Mouse (Mus musculus) stomach, embryonic 15.5 days (tissue): ENCODE results near the gene Kif6. TPM values are rescaled to one million over a fixed set of nuclear protein-coding genes. Genes with fewer than 3 reads are reported as not detected.

Source experiments
- ATAC-seq: fragments of 200-750 bp; cut with Nextera tagmentation; 2 replicates; pipeline ENCODE4 v1.8.0; 2017; ENCODE audit warnings: low read depth, moderate number of reproducible peaks, moderate TSS enrichment; ENCODE audit not compliant: insufficient read depth, low FRiP score
- H3K27ac ChIP-seq: fragments of 300-500 bp; sonication (generic); 2 replicates; pipeline ENCODE4 v1.5.1; 2015; ENCODE audit warnings: mild to moderate bottlenecking, inconsistent platforms
- H3K27me3 ChIP-seq: fragments of 300-500 bp; sonication (generic); replicated peaks from 2 replicates; pipeline ENCODE4 v1.6.1; 2015; ENCODE audit warnings: inconsistent platforms
- H3K36me3 ChIP-seq: fragments of 300-500 bp; sonication (generic); 2 replicates; pipeline ENCODE4 v1.6.1; 2015; ENCODE audit warnings: inconsistent platforms
- H3K4me1 ChIP-seq: fragments of 300-500 bp; sonication (generic); 2 replicates; pipeline ENCODE4 v1.6.1; 2015; ENCODE audit warnings: inconsistent platforms
- H3K4me2 ChIP-seq: fragments of 300-500 bp; sonication (generic); 2 replicates; pipeline ENCODE4 v1.6.1; 2015; ENCODE audit warnings: mild to moderate bottlenecking, inconsistent platforms
- H3K4me3 ChIP-seq: fragments of 300-500 bp; sonication (generic); replicated peaks from 2 replicates; pipeline ENCODE4 v1.5.1; 2015; ENCODE audit warnings: inconsistent platforms
- H3K9ac ChIP-seq: fragments of 300-500 bp; sonication (generic); 2 replicates; pipeline ENCODE4 v1.6.1; 2015; ENCODE audit warnings: inconsistent platforms
- H3K9me3 ChIP-seq: fragments of 300-500 bp; sonication (generic); 2 replicates; pipeline ENCODE4 v1.6.1; 2016; ENCODE audit warnings: inconsistent platforms
- WGBS: fragments of 180-500 bp; shearing (Covaris S2); methylation state at CpG from one replicate; pipeline ENCODE4 v1.1.7; 2015; 5-methylcytosine and 5-hydroxymethylcytosine counted together
- polyA plus RNA-seq: library from polyadenylated mRNA; unstranded; fragments of >200 nt; fragmentation: Nextera tagmentation; extraction: Ambion mirVana; gene quantifications from 2 replicates; pipeline ENCODE4 v1.2.1, GENCODE M21; 2015

Gene Kif6
- polyA plus RNA-seq, 1 experiment from 2014 or later = 1.9 TPM

GRCm38 (mm10) chr17:49777115-49777839 is 162.3 kb downstream of the Kif6 start:
- Histone ChIP-seq H3K4me3 (no peak overlapping the region), H3K36me3 (no peaks in the 10 kb centered on the region), H3K9me3 (no peaks in the 10 kb centered on the region), H3K4me2 (no peak overlapping the region), H3K27me3 (no peaks in the 10 kb centered on the region), H3K9ac (no peak overlapping the region), H3K27ac (no peak overlapping the region), H3K4me1 (no peaks in the 10 kb centered on the region; the same call in 1 of the 2 replicates)
- 33% methylated on average over 13 of the region's 13 CpGs for WGBS
- ATAC-seq = no peak

- no peak for ATAC-seq
Observed at GRCm38 (mm10) chr17:49779066-49779465, 164.1 kb downstream of the Kif6 start.

GRCm38 (mm10) chr17:49779576-49779975 is 164.6 kb downstream of the Kif6 start:
- Histone ChIP-seq H3K27me3 (no peaks in the 10 kb centered on the region), H3K4me3 (no peak overlapping the region), H3K27ac (no peak overlapping the region), H3K4me2 (no peak overlapping the region), H3K9ac (no peak overlapping the region), H3K9me3 (no peaks in the 10 kb centered on the region), H3K36me3 (no peaks in the 10 kb centered on the region), H3K4me1 (no peaks in the 10 kb centered on the region; the same call in 1 of the 2 replicates)
- WGBS = 63% methylated on average over 3 of the region's 3 CpGs
- ATAC-seq = no peak

More at GRCm38 (mm10) chr17:49779066-49779465, 164.1 kb downstream of the Kif6 start:
- Histone ChIP-seq H3K36me3 (no peaks in the 10 kb centered on the region), H3K4me2 (no peak overlapping the region), H3K27ac (no peak overlapping the region), H3K9me3 (no peaks in the 10 kb centered on the region), H3K4me1 (no peaks in the 10 kb centered on the region; the same call in 1 of the 2 replicates), H3K9ac (no peak overlapping the region), H3K4me3 (no peak overlapping the region), H3K27me3 (no peaks in the 10 kb centered on the region)
- WGBS = 79% methylated on average over 4 of the region's 4 CpGs

GRCm38 (mm10) chr17:49785851-49786250 is 170.9 kb downstream of the Kif6 start:
- Histone ChIP-seq H3K9ac (no peak overlapping the region), H3K4me2 (no peak overlapping the region), H3K4me3 (no peak overlapping the region), H3K9me3 (no peaks in the 10 kb centered on the region), H3K27me3 (no peaks in the 10 kb centered on the region), H3K36me3 (no peaks in the 10 kb centered on the region), H3K27ac (no peak overlapping the region), H3K4me1 (no peaks in the 10 kb centered on the region)
- 85% methylated on average over 5 of the region's 5 CpGs for WGBS
- no peak for ATAC-seq

GRCm38 (mm10) chr17:49787351-49787750 is 172.4 kb downstream of the Kif6 start:
- Histone ChIP-seq H3K27me3 (no peaks in the 10 kb centered on the region), H3K4me2 (no peak overlapping the region), H3K9me3 (no peaks in the 10 kb centered on the region), H3K9ac (no peak overlapping the region), H3K4me3 (no peak overlapping the region), H3K4me1 (no peaks in the 10 kb centered on the region), H3K36me3 (no peaks in the 10 kb centered on the region), H3K27ac (no peak overlapping the region)
- ATAC-seq = no peak
- WGBS = 68% methylated on average over 9 of the region's 9 CpGs

GRCm38 (mm10) chr17:49788187-49788974 is 173.4 kb downstream of the Kif6 start:
- no peak for ATAC-seq
- Histone ChIP-seq H3K9ac (no peak overlapping the region), H3K4me3 (no peak overlapping the region), H3K4me1 (no peaks in the 10 kb centered on the region), H3K27ac (no peak overlapping the region), H3K4me2 (no peak overlapping the region), H3K36me3 (no peaks in the 10 kb centered on the region), H3K27me3 (no peaks in the 10 kb centered on the region), H3K9me3 (no peaks in the 10 kb centered on the region)
- 65% methylated on average over 7 of the region's 7 CpGs for WGBS

- H3K36me3 ChIP-seq = no peaks in the 10 kb centered on the region
- WGBS = 94% methylated on average over 5 of the region's 5 CpGs
- no peaks in the 10 kb centered on the region for H3K9me3 ChIP-seq
- no peak overlapping the region for H3K4me2 ChIP-seq
- no peaks in the 10 kb centered on the region for H3K4me1 ChIP-seq
- H3K27ac ChIP-seq = no peak overlapping the region
- ATAC-seq = no peak
- H3K9ac ChIP-seq = no peak overlapping the region
- no peaks in the 10 kb centered on the region for H3K27me3 ChIP-seq
- no peak overlapping the region for H3K4me3 ChIP-seq
Observed at GRCm38 (mm10) chr17:49791546-49791945, 176.6 kb downstream of the Kif6 start.

- H3K9me3 ChIP-seq = no peaks in the 10 kb centered on the region
- WGBS = 77% methylated on average over 10 of the region's 10 CpGs
- ATAC-seq = no peak
- no peak overlapping the region for H3K4me2 ChIP-seq
- H3K4me3 ChIP-seq = no peak overlapping the region
- no peaks in the 10 kb centered on the region for H3K4me1 ChIP-seq
- no peak overlapping the region for H3K9ac ChIP-seq
- H3K36me3 ChIP-seq = no peaks in the 10 kb centered on the region
- H3K27me3 ChIP-seq = no peaks in the 10 kb centered on the region
- no peak overlapping the region for H3K27ac ChIP-seq
Observed at GRCm38 (mm10) chr17:49792217-49792743, 177.3 kb downstream of the Kif6 start.

- Histone ChIP-seq H3K9ac (no peak overlapping the region), H3K27ac (no peak overlapping the region), H3K4me1 (no peaks in the 10 kb centered on the region), H3K36me3 (no peaks in the 10 kb centered on the region), H3K4me2 (no peak overlapping the region), H3K27me3 (no peaks in the 10 kb centered on the region), H3K4me3 (no peak overlapping the region), H3K9me3 (no peaks in the 10 kb centered on the region)
- ATAC-seq = no peak
- WGBS = 72% methylated on average over 1 of the region's 1 CpGs
Observed at GRCm38 (mm10) chr17:49792946-49793345, 178.0 kb downstream of the Kif6 start.

- Histone ChIP-seq H3K9me3 (no peaks in the 10 kb centered on the region), H3K4me1 (no peaks in the 10 kb centered on the region), H3K4me3 (no peak overlapping the region), H3K9ac (no peak overlapping the region), H3K27ac (no peak overlapping the region), H3K27me3 (no peaks in the 10 kb centered on the region), H3K4me2 (no peak overlapping the region), H3K36me3 (no peaks in the 10 kb centered on the region)
- WGBS = 98% methylated on average over 3 of the region's 3 CpGs
- no peak for ATAC-seq
Observed at GRCm38 (mm10) chr17:49793965-49794364, 179.0 kb downstream of the Kif6 start.

GRCm38 (mm10) chr17:49795241-49795640 is 180.3 kb downstream of the Kif6 start:
- Histone ChIP-seq H3K9me3 (no peaks in the 10 kb centered on the region), H3K4me1 (no peaks in the 10 kb centered on the region), H3K4me3 (no peak overlapping the region), H3K27me3 (no peaks in the 10 kb centered on the region), H3K4me2 (no peak overlapping the region), H3K36me3 (no peaks in the 10 kb centered on the region), H3K27ac (no peak overlapping the region), H3K9ac (no peak overlapping the region)
- no peak for ATAC-seq
- WGBS = 91% methylated on average over 3 of the region's 3 CpGs

- no peak overlapping the region for H3K4me3 ChIP-seq
- no peaks in the 10 kb centered on the region for H3K9me3 ChIP-seq
- H3K36me3 ChIP-seq = no peaks in the 10 kb centered on the region
- ATAC-seq = no peak
- no peak overlapping the region for H3K9ac ChIP-seq
- no peaks in the 10 kb centered on the region for H3K4me1 ChIP-seq
- H3K27ac ChIP-seq = no peak overlapping the region
- H3K27me3 ChIP-seq = no peaks in the 10 kb centered on the region
- 75% methylated on average over 3 of the region's 3 CpGs for WGBS
- no peak overlapping the region for H3K4me2 ChIP-seq
Observed at GRCm38 (mm10) chr17:49796116-49796515, 181.2 kb downstream of the Kif6 start.
